Mouse (Mus musculus) limb, embryonic 13.5 days (tissue): Measurements from ENCODE around the gene Hist2h2aa2. TPM values are rescaled to one million over a fixed set of nuclear protein-coding genes. Genes with fewer than 3 reads are reported as not detected.
"Not testable (repeated sequence)": the region's sequence is repeated elsewhere in the genome, so short reads cannot be mapped to it uniquely, and the experiment has no call there.

ENCODE experiments used
- ATAC-seq: fragments of 200-750 bp; cut with Nextera tagmentation; 2 replicates; pipeline ENCODE4 v1.8.0; 2017; ENCODE audit warnings: low read depth, moderate number of reproducible peaks, moderate TSS enrichment; ENCODE audit not compliant: low FRiP score
- H3K27ac ChIP-seq: fragments of 300-500 bp; sonication (generic); 2 replicates; pipeline ENCODE4 v1.5.1; 2015; ENCODE audit warnings: inconsistent platforms, mild to moderate bottlenecking, moderate library complexity
- H3K27me3 ChIP-seq: fragments of 300-500 bp; sonication (generic); 2 replicates; pipeline ENCODE4 v1.6.1; 2015; ENCODE audit warnings: mild to moderate bottlenecking, inconsistent platforms
- H3K36me3 ChIP-seq: fragments of 300-500 bp; sonication (generic); 2 replicates; pipeline ENCODE4 v1.6.1; 2015; ENCODE audit warnings: inconsistent platforms, mild to moderate bottlenecking, moderate library complexity
- H3K4me1 ChIP-seq: fragments of 300-500 bp; sonication (generic); 2 replicates; pipeline ENCODE4 v1.6.1; 2015; ENCODE audit warnings: inconsistent platforms
- H3K4me2 ChIP-seq: fragments of 300-500 bp; sonication (generic); replicated peaks from 2 replicates; pipeline ENCODE4 v1.6.1; 2015; ENCODE audit warnings: inconsistent platforms, mild to moderate bottlenecking, moderate library complexity
- H3K4me3 ChIP-seq: fragments of 300-500 bp; sonication (generic); 2 replicates; pipeline ENCODE4 v1.5.1; 2015; ENCODE audit warnings: moderate library complexity, mild to moderate bottlenecking, inconsistent platforms
- H3K9ac ChIP-seq: fragments of 300-500 bp; sonication (generic); 2 replicates; pipeline ENCODE4 v1.6.1; 2015; ENCODE audit warnings: mild to moderate bottlenecking, inconsistent platforms
- H3K9me3 ChIP-seq: fragments of 300-500 bp; sonication (generic); 2 replicates; pipeline ENCODE4 v1.6.1; 2016; ENCODE audit warnings: inconsistent platforms
- WGBS: fragments of 180-500 bp; shearing (Covaris S2); methylation state at CpG from one replicate; pipeline ENCODE4 v1.1.7; 2015; 5-methylcytosine and 5-hydroxymethylcytosine counted together
- polyA plus RNA-seq: library from polyadenylated mRNA; unstranded; fragments of >200 nt; fragmentation: Nextera tagmentation; extraction: Ambion mirVana; gene quantifications from 2 replicates; pipeline ENCODE4 v1.2.1, GENCODE M21; 2015

Gene Hist2h2aa2
- polyA plus RNA-seq: 46.2 and 48.0 TPM in 2 replicates

- Histone ChIP-seq H3K4me1 (peaks cover 36% of the 10 kb centered on the region), H3K4me2 (peak within 1 kb of the TSS; percentile 52), H3K4me3 (peak within 1 kb of the TSS; percentile 39), H3K9ac (peak within 1 kb of the TSS; percentile 61), H3K27ac (peak within 1 kb of the TSS; percentile 85)
- peak; percentile 87 for ATAC-seq
- H3K27me3 ChIP-seq, H3K36me3 ChIP-seq, H3K9me3 ChIP-seq: not testable (repeated sequence)
- whole genome bisulfite sequencing: 3% methylated on average over 42 of the region's 85 CpGs
Measured at GRCm38 (mm10) chr3:96239949-96240798, at the start of gene Hist2h2aa2. Hist2h2aa2 (minus strand) TSS chr3:96240276.

- no peaks in the 10 kb centered on the region for H3K36me3 ChIP-seq
- H3K27ac ChIP-seq: no peak overlapping the region
- 69% methylated on average over 3 of the region's 3 CpGs for WGBS
- H3K9me3 ChIP-seq: no peaks in the 10 kb centered on the region
- H3K27me3 ChIP-seq: peaks cover 6% of the 10 kb centered on the region
- ATAC-seq: no peak
- no peaks in the 10 kb centered on the region for H3K4me1 ChIP-seq
- no peak overlapping the region for H3K4me3 ChIP-seq
- no peak overlapping the region for H3K9ac ChIP-seq
- no peak overlapping the region for H3K4me2 ChIP-seq
Measured at GRCm38 (mm10) chr3:96289201-96289600, 49.1 kb upstream of the Hist2h2aa2 start.

GRCm38 (mm10) chr3:96287334-96287733, 47.3 kb upstream of the Hist2h2aa2 start:
- H3K4me3 ChIP-seq, H3K9ac ChIP-seq, H3K36me3 ChIP-seq, ATAC-seq, H3K4me1 ChIP-seq, H3K4me2 ChIP-seq, H3K9me3 ChIP-seq, H3K27ac ChIP-seq: not testable (repeated sequence)
- 89% methylated on average over 11 of the region's 11 CpGs for WGBS
- H3K27me3 ChIP-seq: peaks cover 18% of the 10 kb centered on the region

GRCm38 (mm10) chr3:96284457-96284856, 44.4 kb upstream of the Hist2h2aa2 start:
- no peaks in the 10 kb centered on the region for H3K36me3 ChIP-seq
- peak overlapping the region; percentile 40 for H3K4me2 ChIP-seq
- 15% methylated on average over 4 of the region's 4 CpGs for WGBS
- peaks cover 21% of the 10 kb centered on the region for H3K27me3 ChIP-seq
- H3K27ac ChIP-seq: no peak overlapping the region
- no peak overlapping the region for H3K4me3 ChIP-seq
- no peaks in the 10 kb centered on the region for H3K9me3 ChIP-seq
- H3K4me1 ChIP-seq: no peaks in the 10 kb centered on the region
- no peak for ATAC-seq
- H3K9ac ChIP-seq: peak overlapping the region; percentile 43

GRCm38 (mm10) chr3:96280660-96281059, 40.6 kb upstream of the Hist2h2aa2 start:
- H3K4me2 ChIP-seq: no peak overlapping the region
- no peak overlapping the region for H3K4me3 ChIP-seq
- no peaks in the 10 kb centered on the region for H3K36me3 ChIP-seq
- H3K27me3 ChIP-seq: peaks cover 17% of the 10 kb centered on the region
- ATAC-seq: no peak
- no peak overlapping the region for H3K27ac ChIP-seq
- 58% methylated on average over 6 of the region's 6 CpGs for WGBS
- H3K9me3 ChIP-seq: no peaks in the 10 kb centered on the region
- peaks cover 6% of the 10 kb centered on the region; the same call in 1 of the 2 replicates for H3K4me1 ChIP-seq
- no peak overlapping the region for H3K9ac ChIP-seq

- H3K27ac ChIP-seq: peak overlapping the region; percentile 88
- H3K4me2 ChIP-seq: peak overlapping the region; percentile 81
- H3K36me3 ChIP-seq: no peaks in the 10 kb centered on the region
- H3K4me1 ChIP-seq: peaks cover 6% of the 10 kb centered on the region; the same call in 1 of the 2 replicates
- H3K27me3 ChIP-seq: peaks cover 5% of the 10 kb centered on the region
- H3K9me3 ChIP-seq: no peaks in the 10 kb centered on the region
- peak overlapping the region; percentile 52 for H3K4me3 ChIP-seq
- peak overlapping the region; percentile 73 for H3K9ac ChIP-seq
- WGBS: under 1% methylated on average over 49 of the region's 49 CpGs
- peak; percentile 97 for ATAC-seq
Measured at GRCm38 (mm10) chr3:96277800-96278624, 37.9 kb upstream of the Hist2h2aa2 start.

- ATAC-seq: no peak
- H3K4me3 ChIP-seq: peak overlapping the region; percentile 52
- no peaks in the 10 kb centered on the region for H3K9me3 ChIP-seq
- H3K27ac ChIP-seq: peak overlapping the region; percentile 88
- peaks cover 3% of the 10 kb centered on the region for H3K27me3 ChIP-seq
- H3K36me3 ChIP-seq: no peaks in the 10 kb centered on the region
- peak overlapping the region; percentile 81 for H3K4me2 ChIP-seq
- peak overlapping the region; percentile 73 for H3K9ac ChIP-seq
- H3K4me1 ChIP-seq: peaks cover 6% of the 10 kb centered on the region; the same call in 1 of the 2 replicates
- WGBS: 19% methylated on average over 8 of the region's 8 CpGs
Measured at GRCm38 (mm10) chr3:96277428-96277799, 37.3 kb upstream of the Hist2h2aa2 start.

- ATAC-seq: no peak
- Histone ChIP-seq H3K4me2 (no peak overlapping the region), H3K4me3 (no peak overlapping the region), H3K9ac (no peak overlapping the region), H3K4me1 (peaks cover 6% of the 10 kb centered on the region; the same call in 1 of the 2 replicates), H3K27ac (no peak overlapping the region), H3K9me3 (no peaks in the 10 kb centered on the region), H3K36me3 (no peaks in the 10 kb centered on the region), H3K27me3 (no peaks in the 10 kb centered on the region)
- WGBS: 90% methylated on average over 17 of the region's 17 CpGs
Measured at GRCm38 (mm10) chr3:96273591-96274465, 33.8 kb upstream of the Hist2h2aa2 start.

- under 1% methylated on average over 45 of the region's 45 CpGs for WGBS
- Histone ChIP-seq H3K4me1 (peaks cover 5% of the 10 kb centered on the region), H3K27me3 (no peaks in the 10 kb centered on the region), H3K4me3 (peak within 1 kb of the TSS; percentile 59), H3K36me3 (no peaks in the 10 kb centered on the region), H3K4me2 (peak within 1 kb of the TSS; percentile 84), H3K9ac (peak within 1 kb of the TSS; percentile 84), H3K9me3 (no peaks in the 10 kb centered on the region), H3K27ac (peak within 1 kb of the TSS; percentile 97)
- ATAC-seq: peak; percentile 98
Measured at GRCm38 (mm10) chr3:96269511-96270474, 29.7 kb upstream of the Hist2h2aa2 start, which contains the start of gene Hist2h2bb. Hist2h2bb (plus strand) TSS chr3:96269752.

- ATAC-seq: peak; percentile 22
- Histone ChIP-seq H3K27ac (peak overlapping the region; percentile 97), H3K4me1 (peaks cover 14% of the 10 kb centered on the region), H3K4me3 (peak overlapping the region; percentile 59), H3K9ac (peak overlapping the region; percentile 78), H3K4me2 (peak overlapping the region; percentile 84)
- H3K27me3 ChIP-seq, H3K36me3 ChIP-seq, H3K9me3 ChIP-seq: not testable (repeated sequence)
- 0% methylated on average over 11 of the region's 44 CpGs for WGBS
Measured at GRCm38 (mm10) chr3:96268776-96269378, 28.8 kb upstream of the Hist2h2aa2 start.
